Mouse (Mus musculus) intestine, embryonic 16.5 days (tissue): ENCODE data around the gene Cdca3. TPM values are rescaled to one million over a fixed set of nuclear protein-coding genes. Genes with fewer than 3 reads are reported as not detected.

Experiments
- ATAC-seq: fragments of 200-750 bp; cut with Nextera tagmentation; 2 replicates; pipeline ENCODE4 v1.8.0; 2017; ENCODE audit warnings: moderate TSS enrichment, moderate library complexity
- H3K27ac ChIP-seq: fragments of 300-500 bp; sonication (generic); 2 replicates; pipeline ENCODE4 v1.5.1; 2014; ENCODE audit warnings: mild to moderate bottlenecking, low read length
- H3K27me3 ChIP-seq: fragments of 300-500 bp; sonication (generic); replicated peaks from 2 replicates; pipeline ENCODE4 v1.6.1; 2014; ENCODE audit warnings: low read length, control low read depth, mixed read lengths; ENCODE audit not compliant: control insufficient read depth, insufficient read depth
- H3K36me3 ChIP-seq: fragments of 300-500 bp; sonication (generic); 2 replicates; pipeline ENCODE4 v1.6.1; 2014; ENCODE audit warnings: low read length, control low read depth; ENCODE audit not compliant: control insufficient read depth, insufficient read depth
- H3K4me1 ChIP-seq: fragments of 300-500 bp; sonication (generic); 2 replicates; pipeline ENCODE4 v1.6.1; 2014; ENCODE audit warnings: low read length, control low read depth, mixed read lengths; ENCODE audit not compliant: control insufficient read depth, insufficient read depth
- H3K4me2 ChIP-seq: fragments of 300-500 bp; sonication (generic); 2 replicates; pipeline ENCODE4 v1.6.1; 2014; ENCODE audit warnings: low read depth, low read length, control low read depth
- H3K4me3 ChIP-seq: fragments of 300-500 bp; sonication (generic); 2 replicates; pipeline ENCODE4 v1.5.1; 2014; ENCODE audit warnings: mild to moderate bottlenecking, low read length
- H3K9ac ChIP-seq: fragments of 300-500 bp; sonication (generic); 2 replicates; pipeline ENCODE4 v1.6.1; 2014; ENCODE audit warnings: low read depth, low read length
- H3K9me3 ChIP-seq: fragments of 300-500 bp; sonication (generic); 2 replicates; pipeline ENCODE4 v1.6.1; 2016; ENCODE audit warnings: low read length, control low read depth; ENCODE audit not compliant: control insufficient read depth
- WGBS: fragments of 180-500 bp; shearing (Covaris S2); extraction: QIAGEN DNeasy Blood & Tissue Kit; methylation state at CpG from one replicate; pipeline ENCODE4 v1.1.7; 2014; 5-methylcytosine and 5-hydroxymethylcytosine counted together
- polyA plus RNA-seq: library from polyadenylated mRNA; unstranded; fragments of >200 nt; fragmentation: Nextera tagmentation; extraction: Ambion mirVana; gene quantifications from 2 replicates; pipeline ENCODE4 v1.2.1, GENCODE M21; 2015

Cdca3 gene
- polyA plus RNA-seq, 1 experiment from 2014 or later, result 183 TPM

DNA sequence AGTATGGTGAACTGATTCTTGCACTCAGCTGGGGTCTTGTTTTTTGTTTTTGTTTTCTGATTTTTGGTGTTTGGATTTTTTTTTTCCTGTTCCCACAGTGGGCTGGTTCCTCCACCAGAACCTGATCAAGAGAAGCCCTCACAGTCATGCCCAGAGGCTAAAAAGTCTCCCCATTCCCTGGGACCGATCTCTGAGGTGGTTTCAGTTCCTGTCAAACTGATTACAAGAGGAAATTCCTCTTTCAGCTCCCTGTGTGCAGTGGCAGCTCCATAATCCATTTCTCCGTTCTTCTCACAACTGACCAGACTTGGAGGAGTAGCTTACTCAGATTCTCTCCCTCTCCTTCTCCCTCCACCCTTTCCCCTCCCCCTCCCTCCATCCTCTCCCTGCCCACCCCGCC is 45.0 kb downstream of the Cdca3 start:
- Histone ChIP-seq H3K9me3 (no peaks in the 10 kb centered on the region), H3K4me3 (no peak overlapping the region), H3K36me3 (no peaks in the 10 kb centered on the region), H3K27ac (no peak overlapping the region), H3K9ac (no peak overlapping the region), H3K4me1 (no peaks in the 10 kb centered on the region), H3K4me2 (no peak overlapping the region), H3K27me3 (no peaks in the 10 kb centered on the region)
- WGBS, result 53% methylated on average over 2 of the region's 3 CpGs
- no peak for ATAC-seq

DNA sequence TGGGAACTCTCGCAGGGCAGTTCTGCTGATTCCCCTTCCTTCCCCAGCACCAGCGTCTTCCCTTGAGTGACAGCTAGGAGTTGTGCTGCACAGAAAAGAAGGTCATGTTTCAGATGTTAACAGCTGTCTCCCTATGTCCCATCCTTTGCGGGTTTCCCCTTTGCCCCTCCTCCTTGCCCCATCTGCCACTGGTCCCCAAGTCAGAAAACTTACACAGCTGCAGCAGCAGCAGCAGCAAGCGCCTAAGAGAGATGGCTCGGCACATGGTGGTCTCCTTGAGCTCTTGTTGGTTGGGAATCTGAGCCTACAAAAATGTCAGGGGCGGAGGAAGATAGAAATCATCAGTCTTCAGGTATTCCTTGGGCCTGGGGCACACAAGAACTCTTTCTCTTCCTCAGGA is 50.0 kb downstream of the Cdca3 start:
- ATAC-seq, result no peak
- Histone ChIP-seq H3K9me3 (no peaks in the 10 kb centered on the region), H3K4me3 (no peak overlapping the region), H3K27me3 (no peaks in the 10 kb centered on the region), H3K27ac (no peak overlapping the region), H3K4me2 (no peak overlapping the region), H3K36me3 (no peaks in the 10 kb centered on the region), H3K9ac (no peak overlapping the region), H3K4me1 (no peaks in the 10 kb centered on the region)
- WGBS, result 51% methylated on average over 6 of the region's 6 CpGs

DNA sequence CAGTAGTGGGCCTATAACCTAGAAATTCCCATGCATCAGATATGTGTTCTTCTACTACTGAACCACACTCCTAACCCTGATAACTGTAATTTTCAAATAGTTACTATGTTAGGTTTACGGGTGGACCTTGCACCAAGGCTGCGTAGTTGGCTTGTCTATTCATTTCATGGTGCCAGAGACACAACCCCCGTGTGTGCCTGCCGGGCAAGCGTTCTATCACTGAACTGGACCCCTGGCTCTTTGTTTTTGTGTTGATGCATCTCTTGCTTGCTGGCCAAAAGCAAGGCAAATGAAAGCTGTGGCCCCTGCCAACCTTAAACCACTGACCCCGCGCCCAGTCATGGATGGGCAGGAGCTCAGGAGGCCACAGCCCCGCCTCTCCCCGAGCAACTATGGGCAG is 52.5 kb downstream of the Cdca3 start:
- Histone ChIP-seq H3K36me3 (no peaks in the 10 kb centered on the region), H3K4me3 (no peak overlapping the region), H3K4me2 (no peak overlapping the region), H3K4me1 (no peaks in the 10 kb centered on the region), H3K27me3 (no peaks in the 10 kb centered on the region), H3K9ac (no peak overlapping the region), H3K9me3 (no peaks in the 10 kb centered on the region), H3K27ac (no peak overlapping the region)
- 90% methylated on average over 9 of the region's 9 CpGs for WGBS
- no peak for ATAC-seq

Other genes starting within 250 kb of the Cdca3 start
- 0.06 TPM in 1 of 2 replicates, not detected in the other for gene C1s2, start 193.5 kb upstream of the Cdca3 start, polyA plus RNA-seq
- gene Lpcat3, start 166.5 kb upstream of the Cdca3 start, polyA plus RNA-seq, result 195 and 219 TPM in 2 replicates
- gene Emg1, start 117.4 kb upstream of the Cdca3 start, polyA plus RNA-seq, result 202 and 222 TPM in 2 replicates
- 471 and 489 TPM in 2 replicates for gene Phb2, start 117.2 kb upstream of the Cdca3 start, polyA plus RNA-seq
- gene Ptpn6, start 90.8 kb upstream of the Cdca3 start, polyA plus RNA-seq, result 20.4 and 22.5 TPM in 2 replicates
- 309 and 334 TPM in 2 replicates for gene Grcc10, start 88.2 kb upstream of the Cdca3 start, polyA plus RNA-seq
- gene Gm45234, start 73.5 kb upstream of the Cdca3 start, polyA plus RNA-seq, result not detected in 2 replicates
- gene Atn1, start 73.0 kb upstream of the Cdca3 start, polyA plus RNA-seq, result 8.3 and 8.8 TPM in 2 replicates
- gene Eno2, start 59.9 kb upstream of the Cdca3 start, polyA plus RNA-seq, result 7.1 and 7.9 TPM in 2 replicates
- 0.18 and 0.26 TPM in 2 replicates for gene Lrrc23, start 49.8 kb upstream of the Cdca3 start, polyA plus RNA-seq
- 25.7 and 31.7 TPM in 2 replicates for gene Spsb2, start 20.9 kb upstream of the Cdca3 start, polyA plus RNA-seq
- 1,250 and 1,271 TPM in 2 replicates for gene Tpi1, start 15.3 kb upstream of the Cdca3 start, polyA plus RNA-seq
- gene Usp5, start 63 bp upstream of the Cdca3 start, polyA plus RNA-seq, result 106 and 117 TPM in 2 replicates
- gene Gnb3, start 10.7 kb downstream of the Cdca3 start, polyA plus RNA-seq, result 0.70 and 1.7 TPM in 2 replicates
- gene P3h3, start 28.2 kb downstream of the Cdca3 start, polyA plus RNA-seq, result 5.6 and 7.2 TPM in 2 replicates
- gene Gpr162, start 34.4 kb downstream of the Cdca3 start, polyA plus RNA-seq, result 0.75 and 0.77 TPM in 2 replicates
- gene Cd4, start 58.7 kb downstream of the Cdca3 start, polyA plus RNA-seq, result 0.44 and 0.70 TPM in 2 replicates
- gene Lag3, start 82.2 kb downstream of the Cdca3 start, polyA plus RNA-seq, result 1.9 TPM in 2 replicates
- gene Ptms, start 90.6 kb downstream of the Cdca3 start, polyA plus RNA-seq, result 87.8 and 173 TPM in 2 replicates
- 296 and 299 TPM in 2 replicates for gene Mlf2, start 101.8 kb downstream of the Cdca3 start, polyA plus RNA-seq
- 170 and 176 TPM in 2 replicates for gene Cops7a, start 136.0 kb downstream of the Cdca3 start, polyA plus RNA-seq
- gene Pianp, start 167.1 kb downstream of the Cdca3 start, polyA plus RNA-seq, result 1.9 and 2.0 TPM in 2 replicates
- 8.9 and 10.3 TPM in 2 replicates for gene Zfp384, start 179.6 kb downstream of the Cdca3 start, polyA plus RNA-seq
- 96.0 and 105 TPM in 2 replicates for gene Ing4, start 210.2 kb downstream of the Cdca3 start, polyA plus RNA-seq
- gene Acrbp, start 220.1 kb downstream of the Cdca3 start, polyA plus RNA-seq, result 9.8 and 10.6 TPM in 2 replicates
- 9.4 and 9.7 TPM in 2 replicates for gene Lpar5, start 238.4 kb downstream of the Cdca3 start, polyA plus RNA-seq